Mouse (Mus musculus) gastrocnemius, adult 18-20 months (tissue): Measurements from ENCODE around the gene Mtmr3. TPM values are rescaled to one million over a fixed set of nuclear protein-coding genes. Genes with fewer than 3 reads are reported as not detected.

Experiments
- total RNA-seq, 2 experiments: library from RNA; stranded (reverse); gene quantifications; 2 replicates each; pipeline ENCODE4 v1.2.3; 2021

Mtmr3 gene
- total RNA-seq, 2 experiments from 2014 or later: 45.1 to 51.2 TPM

Other genes starting within 250 kb of the Mtmr3 start
- gene Hormad2, start 153.8 kb downstream of the Mtmr3 start, total RNA-seq: not detected
- gene Gm11032, start 25.2 kb upstream of the Mtmr3 start, total RNA-seq: not detected
- 10 to 100 TPM; 15.7 to 16.5 TPM for gene Ascc2, start 42.9 kb upstream of the Mtmr3 start, total RNA-seq
- 1,000 to 10,000 TPM in 1 of 2 experiments, 100 to 1,000 TPM in 1; 977 to 1,022 TPM for gene Uqcr10, start 109.5 kb upstream of the Mtmr3 start, total RNA-seq
- 10 to 100 TPM; 25.5 to 26.6 TPM for gene Zmat5, start 109.8 kb upstream of the Mtmr3 start, total RNA-seq
- under 1 TPM in 1 of 2 experiments, not detected in 1; 0.16 TPM for gene Cabp7, start 151.9 kb upstream of the Mtmr3 start, total RNA-seq